Mouse (Mus musculus) heart, postnatal 0 days (tissue): ENCODE data around the gene Glod4. TPM values are rescaled to one million over a fixed set of nuclear protein-coding genes. Genes with fewer than 3 reads are reported as not detected.
A peak's percentile ranks its signal among the peaks of the same experiment; 100 is the strongest.

Source experiments
- ATAC-seq: fragments of 200-750 bp; cut with Nextera tagmentation; 2 replicates; pipeline ENCODE4 v1.8.0; 2017; ENCODE audit warnings: low read depth, moderate number of reproducible peaks, moderate library complexity; ENCODE audit not compliant: insufficient read depth
- DNase-seq: peaks from one replicate; pipeline ENCODE4 v3.0.0-alpha.2; 2016; ENCODE audit warnings: low spot score
- H3K27ac ChIP-seq: fragments of 300-500 bp; sonication (generic); 2 replicates; pipeline ENCODE4 v1.5.1; 2014; ENCODE audit warnings: low read depth, mild to moderate bottlenecking
- H3K27me3 ChIP-seq: fragments of 300-500 bp; sonication (generic); 2 replicates; pipeline ENCODE4 v1.6.1; 2014; ENCODE audit warnings: low read length, mixed read lengths; ENCODE audit not compliant: control insufficient read depth, insufficient read depth
- H3K36me3 ChIP-seq: fragments of 300-500 bp; sonication (generic); replicated peaks from 2 replicates; pipeline ENCODE4 v1.6.1; 2014; ENCODE audit warnings: low read length, mixed read lengths; ENCODE audit not compliant: control insufficient read depth, insufficient read depth
- H3K4me1 ChIP-seq: fragments of 300-500 bp; sonication (generic); 2 replicates; pipeline ENCODE4 v1.6.1; 2014; ENCODE audit warnings: antibody characterized with exemption; ENCODE audit not compliant: control insufficient read depth, insufficient read depth
- H3K4me2 ChIP-seq: fragments of 300-500 bp; sonication (generic); 2 replicates; pipeline ENCODE4 v1.6.1; 2014; ENCODE audit warnings: low read depth, mild to moderate bottlenecking, low read length, moderate library complexity
- H3K4me3 ChIP-seq: fragments of 300-500 bp; sonication (generic); 2 replicates; pipeline ENCODE4 v1.5.1; 2014; ENCODE audit warnings: low read depth, low read length
- H3K9ac ChIP-seq: fragments of 300-500 bp; sonication (generic); replicated peaks from 2 replicates; pipeline ENCODE4 v1.6.1; 2014; ENCODE audit warnings: low read depth, low read length, mixed read lengths
- H3K9me3 ChIP-seq: fragments of 300-500 bp; sonication (generic); replicated peaks from 2 replicates; pipeline ENCODE4 v1.6.1; 2016; ENCODE audit warnings: low read length; ENCODE audit not compliant: control insufficient read depth
- CTCF ChIP-seq: IDR thresholded peaks from 2 replicates; pipeline ENCODE4 v1.5.1; 2016; ENCODE audit warnings: antibody characterized with exemption, control low read depth, low read depth
- EP300 ChIP-seq: IDR thresholded peaks from 2 replicates; pipeline ENCODE4 v1.6.1; 2016; ENCODE audit warnings: antibody characterized with exemption, low read depth
- WGBS: fragments of 180-500 bp; shearing (Covaris S2); extraction: QIAGEN DNeasy Blood & Tissue Kit; methylation state at CpG from one replicate; pipeline ENCODE4 v1.1.7; 2014; 5-methylcytosine and 5-hydroxymethylcytosine counted together
- polyA plus RNA-seq: library from polyadenylated mRNA; unstranded; fragments of >200 nt; fragmentation: Nextera tagmentation; extraction: Ambion mirVana; gene quantifications from 2 replicates; pipeline ENCODE4 v1.2.1, GENCODE M21; 2015
- total RNA-seq: library from RNA; depleted of rRNA; stranded (reverse); fragments of >200 nt; gene quantifications from 2 replicates; pipeline ENCODE4 v1.2.3, GENCODE M21; 2014; ENCODE audit warnings: low replicate concordance; rRNA removed

Glod4 gene
- total and polyA plus RNA-seq, 2 experiments from 2014 or later: 30.6 to 102 TPM

GRCm38 (mm10) chr11:76081048-76081640 lies 162.4 kb downstream of the Glod4 start:
- Histone ChIP-seq H3K27ac (peak overlapping the region; percentile 55), H3K4me2 (no peak overlapping the region), H3K4me1 (no peaks in the 10 kb centered on the region), H3K4me3 (no peak overlapping the region), H3K27me3 (no peaks in the 10 kb centered on the region), H3K9ac (no peak overlapping the region), H3K36me3 (peaks cover 34% of the 10 kb centered on the region), H3K9me3 (no peaks in the 10 kb centered on the region)
- 72% methylated on average over 6 of the region's 6 CpGs for WGBS
- TF ChIP-seq CTCF: no peak
- TF ChIP-seq EP300: peak; percentile 74; the same call in 1 of the 2 replicates
- ATAC-seq (peak; percentile 41), DNase-seq (no peak)

GRCm38 (mm10) chr11:76080293-76080692 lies 163.2 kb downstream of the Glod4 start:
- Histone ChIP-seq H3K36me3 (peaks cover 37% of the 10 kb centered on the region), H3K4me3 (no peak overlapping the region), H3K4me1 (no peaks in the 10 kb centered on the region), H3K27me3 (no peaks in the 10 kb centered on the region), H3K9me3 (no peaks in the 10 kb centered on the region), H3K4me2 (no peak overlapping the region), H3K9ac (no peak overlapping the region), H3K27ac (peak overlapping the region; percentile 55)
- DNase-seq (no peak), ATAC-seq (0 out of 2 replicates have a peak, but pooled peaks have one; percentile 27)
- 49% methylated on average over 2 of the region's 2 CpGs for WGBS
- no peak for TF ChIP-seq EP300
- no peak for TF ChIP-seq CTCF

GRCm38 (mm10) chr11:76077341-76077740 lies 166.2 kb downstream of the Glod4 start:
- Histone ChIP-seq H3K27ac (no peak overlapping the region), H3K9ac (no peak overlapping the region), H3K9me3 (no peaks in the 10 kb centered on the region), H3K27me3 (no peaks in the 10 kb centered on the region), H3K36me3 (peaks cover 34% of the 10 kb centered on the region), H3K4me1 (peaks cover 13% of the 10 kb centered on the region), H3K4me3 (no peak overlapping the region), H3K4me2 (no peak overlapping the region)
- no peak for TF ChIP-seq CTCF
- TF ChIP-seq EP300: no peak
- DNase-seq: no peak
- ATAC-seq: no peak
- WGBS: 69% methylated on average over 6 of the region's 6 CpGs

- peaks cover 12% of the 10 kb centered on the region; the same call in 1 of the 2 replicates for H3K36me3 ChIP-seq
- H3K9ac ChIP-seq: no peak overlapping the region
- no peak overlapping the region for H3K4me2 ChIP-seq
- DNase-seq (no peak), ATAC-seq (no peak)
- TF ChIP-seq EP300 (no peak), CTCF (no peak)
- H3K9me3 ChIP-seq: no peaks in the 10 kb centered on the region
- H3K4me3 ChIP-seq: no peak overlapping the region
- 73% methylated on average over 11 of the region's 11 CpGs for WGBS
- no peaks in the 10 kb centered on the region for H3K27me3 ChIP-seq
- no peak overlapping the region for H3K27ac ChIP-seq
- H3K4me1 ChIP-seq: peaks cover 14% of the 10 kb centered on the region
Measured at GRCm38 (mm10) chr11:76074296-76075093, 169.0 kb downstream of the Glod4 start.

Other genes starting within 250 kb of the Glod4 start
- gene 1700016K19Rik, start 243.8 kb downstream of the Glod4 start, total RNA-seq: not detected in 2 replicates
- 0.47 TPM in 1 of 2 replicates, not detected in the other for gene 1700016K19Rik, start 243.8 kb downstream of the Glod4 start, polyA plus RNA-seq
- gene Rflnb, start 215.9 kb downstream of the Glod4 start, total RNA-seq: 15.6 and 16.4 TPM in 2 replicates
- 22.9 and 24.1 TPM in 2 replicates for gene Rflnb, start 215.9 kb downstream of the Glod4 start, polyA plus RNA-seq
- gene Vps53, start 64.1 kb downstream of the Glod4 start, total RNA-seq: 22.8 and 40.6 TPM in 2 replicates
- gene Vps53, start 64.1 kb downstream of the Glod4 start, polyA plus RNA-seq: 24.1 and 25.2 TPM in 2 replicates
- 13.8 and 14.8 TPM in 2 replicates for gene Fam57a, start 64.1 kb downstream of the Glod4 start, total RNA-seq
- gene Fam57a, start 64.1 kb downstream of the Glod4 start, polyA plus RNA-seq: 10.5 TPM in 2 replicates
- gene Dbil5, start 26.1 kb downstream of the Glod4 start, total RNA-seq: not detected in 2 replicates
- 1.2 and 1.6 TPM in 2 replicates for gene Dbil5, start 26.1 kb downstream of the Glod4 start, polyA plus RNA-seq
- 5.3 and 10.2 TPM in 2 replicates for gene Gemin4, start 26.1 kb downstream of the Glod4 start, total RNA-seq
- 9.5 and 9.9 TPM in 2 replicates for gene Gemin4, start 26.1 kb downstream of the Glod4 start, polyA plus RNA-seq
- 21.3 and 39.5 TPM in 2 replicates for gene Mrm3, start within 50 bp of the Glod4 start, total RNA-seq
- gene Mrm3, start within 50 bp of the Glod4 start, polyA plus RNA-seq: 27.6 and 31.8 TPM in 2 replicates
- 35.6 and 50.7 TPM in 2 replicates for gene Nxn, start 155.4 kb upstream of the Glod4 start, total RNA-seq
- 10.6 TPM in 2 replicates for gene Nxn, start 155.4 kb upstream of the Glod4 start, polyA plus RNA-seq
- 20.1 and 42.8 TPM in 2 replicates for gene Timm22, start 163.2 kb upstream of the Glod4 start, total RNA-seq
- gene Timm22, start 163.2 kb upstream of the Glod4 start, polyA plus RNA-seq: 90.5 and 99.9 TPM in 2 replicates